In genomic region chr1:131624175-131624835, GRCm38 (mm10) we compare ENCODE assay signal across 20 mouse cellular contexts. TPM values are rescaled to one million over a fixed set of nuclear protein-coding genes. Genes with fewer than 3 reads are reported as not detected.
"Had no signal": no experiment of that assay in that cellular context is flagged by ENCODE, and none has a peak within 500 bp of the region (broad histone marks: within the 10 kb centered on the region; RNA-seq: fewer than 3 reads in every experiment).

No protein-coding gene starts in this region.

- H3K9ac ChIP-seq: limb, embryonic 13.5 days; liver, embryonic 14.5 days; lung, embryonic 14.5 days; midbrain, embryonic 15.5 days; neural tube, embryonic 13.5 days had no signal

- DNase-seq: kidney, adult 11 months; kidney, postnatal 10 days; kidney, postnatal 4 days; left cerebral cortex, postnatal 4 days; lung, embryonic 14.5 days; lung, postnatal 10 days; lung, postnatal 4 days; right cerebral cortex, adult 18-20 months; thymus, postnatal 4 days had no signal

- H3K4me3 ChIP-seq: layer of hippocampus, adult 2 months; limb, embryonic 13.5 days; midbrain, embryonic 10.5 days; midbrain, embryonic 15.5 days; neural tube, embryonic 13.5 days had no signal

- ATAC-seq: midbrain, embryonic 15.5 days had no signal

- H3K4me1 ChIP-seq: limb, embryonic 13.5 days; midbrain, embryonic 15.5 days; neural tube, embryonic 13.5 days had no signal

- H3K4me2 ChIP-seq: limb, embryonic 13.5 days; lung, embryonic 14.5 days; midbrain, embryonic 15.5 days; neural tube, embryonic 13.5 days had no signal

- H3K36me3 ChIP-seq: limb, embryonic 13.5 days; midbrain, embryonic 10.5 days; midbrain, embryonic 15.5 days; neural tube, embryonic 13.5 days had no signal

- H3K9me3 ChIP-seq: midbrain, embryonic 10.5 days; midbrain, embryonic 15.5 days; neural tube, embryonic 13.5 days had no signal

- H3K27ac ChIP-seq: layer of hippocampus, adult 2 months; limb, embryonic 13.5 days; liver, embryonic 14.5 days; midbrain, embryonic 10.5 days; midbrain, embryonic 15.5 days; neural tube, embryonic 13.5 days; stomach, postnatal 0 days had no signal

- H3K27me3 ChIP-seq: limb, embryonic 13.5 days; midbrain, embryonic 15.5 days; neural tube, embryonic 13.5 days had no signal

RNA-seq across cellular contexts. Expression of gene Ctse, which starts 13.8 kb away (rescaled TPM):
- total RNA-seq: layer of hippocampus, adult 2 months; layer of hippocampus, postnatal 14 days had no signal
- polyA plus RNA-seq: midbrain, embryonic 10.5 days; neural tube, embryonic 13.5 days had no signal

RNA-seq across cellular contexts. Expression of gene Avpr1b, which starts 25.3 kb away (rescaled TPM):
- total RNA-seq: left cerebral cortex, adult 18-20 months; left cerebral cortex, postnatal 4 days; megakaryocyte, adult 5-6 weeks had no signal
- polyA plus RNA-seq: kidney, embryonic 14.5 days; limb, embryonic 13.5 days; liver, embryonic 14.5 days; lung, embryonic 14.5 days; midbrain, embryonic 10.5 days; midbrain, embryonic 15.5 days; neural tube, embryonic 13.5 days had no signal
